Mouse (Mus musculus): ENCODE measurements at regions not wholly inside any gene's neighbourhood (a gene's known extent, or its start where the extent isn't known, plus 50 kb on each side); places are given as distances from the start of the nearest gene placed in this dataset.
"Not testable (repeated sequence)": the region's sequence is repeated elsewhere in the genome, so short reads cannot be mapped to it uniquely, and the experiment has no call there.

GRCm38 (mm10) chr17:15248417-15248791, 128.3 kb downstream of the Dll1 start:
- intact Hi-C loops (cut with DNase I): no loop called here

GRCm38 (mm10) chr17:15247546-15248416, 128.9 kb downstream of the Dll1 start:
- intact Hi-C loops (cut with DNase I): no loop called here
- no peak for DNase-seq

More at GRCm38 (mm10) chr17:15248417-15248791, 128.3 kb downstream of the Dll1 start:
- DNase-seq: no peak

GRCm38 (mm10) chr17:15242976-15243635, 133.6 kb downstream of the Dll1 start:
- intact Hi-C loops (cut with DNase I): no loop called here
- DNase-seq: no peak

- no peak for DNase-seq
- intact Hi-C loops (cut with DNase I): no loop called here
Measured at GRCm38 (mm10) chr17:15242356-15242755, 134.3 kb downstream of the Dll1 start.

GRCm38 (mm10) chr17:15241491-15241890, 135.2 kb downstream of the Dll1 start:
- intact Hi-C loops (cut with DNase I): no loop called here
- no peak for DNase-seq

GRCm38 (mm10) chr17:15240641-15241040, 136.0 kb downstream of the Dll1 start:
- DNase-seq; intact Hi-C loops (cut with DNase I): not testable (repeated sequence)

- DNase-seq: no peak
- intact Hi-C loops (cut with DNase I): no loop called here
Measured at GRCm38 (mm10) chr17:15240011-15240410, 136.7 kb downstream of the Dll1 start.

- intact Hi-C loops (cut with DNase I): no loop called here
Measured at GRCm38 (mm10) chr17:15235041-15235440, 141.6 kb downstream of the Dll1 start.

GRCm38 (mm10) chr17:15231175-15231574, 145.5 kb downstream of the Dll1 start:
- DNase-seq: no peak
- intact Hi-C loops (cut with DNase I): no loop called here

More at GRCm38 (mm10) chr17:15235041-15235440, 141.6 kb downstream of the Dll1 start:
- no peak for DNase-seq

- no peak for DNase-seq
- intact Hi-C loops (cut with DNase I): no loop called here
Measured at GRCm38 (mm10) chr17:15229159-15229558, 147.5 kb downstream of the Dll1 start.

- intact Hi-C loops (cut with DNase I): no loop called here
- no peak for DNase-seq
Measured at GRCm38 (mm10) chr17:15228077-15228476, 148.6 kb downstream of the Dll1 start.

GRCm38 (mm10) chr17:15223826-15224225, 152.8 kb downstream of the Dll1 start:
- intact Hi-C loops (cut with DNase I): no loop called here

GRCm38 (mm10) chr17:15222923-15223322, 153.7 kb downstream of the Dll1 start:
- intact Hi-C loops (cut with DNase I): no loop called here
- no peak for DNase-seq

More at GRCm38 (mm10) chr17:15223826-15224225, 152.8 kb downstream of the Dll1 start:
- DNase-seq: no peak

GRCm38 (mm10) chr17:15214157-15214685, 162.5 kb downstream of the Dll1 start:
- no peak for DNase-seq
- intact Hi-C loops (cut with DNase I): no loop called here

GRCm38 (mm10) chr17:15208808-15209173, 167.5 kb upstream of the Gm3448 start:
- intact Hi-C loops (cut with DNase I): no loop called here
- no peak for DNase-seq

GRCm38 (mm10) chr17:15208030-15208807, 166.9 kb upstream of the Gm3448 start:
- peak in 1 of 2 experiments; percentile 19 for DNase-seq
- intact Hi-C loops (cut with DNase I): no loop called here

GRCm38 (mm10) chr17:15207182-15208029, 166.1 kb upstream of the Gm3448 start:
- DNase-seq: no peak
- intact Hi-C loops (cut with DNase I): no loop called here

GRCm38 (mm10) chr17:15205799-15206198, 164.5 kb upstream of the Gm3448 start:
- intact Hi-C loops (cut with DNase I): no loop called here

GRCm38 (mm10) chr17:15204524-15204923, 163.2 kb upstream of the Gm3448 start:
- intact Hi-C loops (cut with DNase I): no loop called here
- DNase-seq: no peak

More at GRCm38 (mm10) chr17:15205799-15206198, 164.5 kb upstream of the Gm3448 start:
- DNase-seq: no peak

- no peak for DNase-seq
- intact Hi-C loops (cut with DNase I): no loop called here
Measured at GRCm38 (mm10) chr17:15199235-15199634, 157.9 kb upstream of the Gm3448 start.

All from gastrocnemius, postnatal 36 days (tissue).